In the genomic region with DNA sequence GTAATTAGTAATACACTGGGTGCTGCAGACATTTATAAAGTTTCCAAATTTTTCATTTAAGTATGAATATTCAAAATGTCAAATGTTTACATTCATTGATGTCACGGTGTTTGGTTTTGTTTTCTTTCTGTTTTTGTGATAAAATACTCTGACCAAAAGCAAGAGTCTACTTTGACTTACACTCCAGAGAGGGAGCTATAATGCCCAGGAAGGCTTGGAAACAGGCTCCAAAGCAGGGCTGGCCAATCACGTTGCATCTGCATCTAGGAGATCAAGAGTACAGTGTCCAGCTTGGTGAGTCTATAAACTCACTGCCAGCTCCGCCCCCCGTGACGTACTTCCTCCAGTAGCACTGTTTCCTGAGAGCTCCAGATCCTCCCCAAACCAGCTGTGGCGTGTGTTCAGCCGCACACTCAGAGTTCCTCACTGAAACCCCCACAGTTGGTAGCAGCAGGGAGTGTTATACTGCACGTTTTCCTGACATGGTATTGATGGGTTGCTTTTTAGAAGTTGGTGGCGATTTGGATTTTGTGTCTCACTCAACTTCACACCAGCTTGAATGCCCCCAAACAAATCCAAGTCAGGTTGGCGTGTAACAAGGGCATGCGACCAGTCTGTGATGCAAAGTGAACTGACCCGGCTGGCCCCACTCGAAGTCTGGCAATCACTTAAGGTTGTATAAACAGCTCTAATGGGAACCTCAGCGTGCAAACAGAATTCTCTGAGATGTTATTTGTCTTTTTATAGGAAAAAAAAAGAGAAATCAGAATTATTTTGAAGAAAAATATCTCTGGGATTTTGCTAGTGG, we compare ENCODE assay signal across 9 mouse cellular contexts.
A peak's percentile ranks its signal among the peaks of the same experiment; 100 is the strongest.
DNase-seq lines count a peak whose midpoint lies in the region; ATAC-seq lines count a peak whose summit lies in the region.
"Had no signal": no experiment of that assay in that cellular context is flagged by ENCODE, and none has a peak within 500 bp of the region (broad histone marks: within the 10 kb centered on the region; RNA-seq: fewer than 3 reads in every experiment).

No protein-coding gene starts in this region.

- 0 out of 2 replicates have a peak overlapping the region, but pooled peaks have one; percentile 0 for H3K4me2 ChIP-seq in liver, embryonic 12.5 days
- no peak overlapping the region; the same call in 1 of the 2 replicates for H3K4me2 ChIP-seq in stomach, embryonic 16.5 days (ENCODE audit: low read depth, low read length)
- no peak overlapping the region for H3K4me2 ChIP-seq in hindbrain, embryonic 14.5 days (replicated peaks)

- peaks cover 3% of the 10 kb centered on the region for H3K9me3 ChIP-seq in erythroblast, embryonic 14.5 days (ENCODE audit: control insufficient read depth, low read length)
- no peaks in the 10 kb centered on the region for H3K9me3 ChIP-seq in liver, embryonic 12.5 days (replicated peaks)
- H3K9me3 ChIP-seq in stomach, embryonic 16.5 days (replicated peaks; ENCODE audit: control insufficient read depth, low read length): no peaks in the 10 kb centered on the region
- H3K9me3 ChIP-seq in hindbrain, embryonic 14.5 days (ENCODE audit: control insufficient read depth, low read length): no peaks in the 10 kb centered on the region

- H3K9ac ChIP-seq in liver, embryonic 12.5 days: no peak overlapping the region
- H3K9ac ChIP-seq in stomach, embryonic 16.5 days (ENCODE audit: low read length): 0 out of 2 replicates have a peak overlapping the region, but pooled peaks have one; percentile 11
- no peak overlapping the region for H3K9ac ChIP-seq in hindbrain, embryonic 14.5 days

- H3K4me3 ChIP-seq in erythroblast, embryonic 14.5 days (replicated peaks): peak overlapping the region; percentile 19
- H3K4me3 ChIP-seq in liver, embryonic 12.5 days: no peak overlapping the region
- H3K4me3 ChIP-seq in stomach, embryonic 16.5 days (replicated peaks; ENCODE audit: low read length): no peak overlapping the region
- H3K4me3 ChIP-seq in hindbrain, embryonic 14.5 days (replicated peaks; ENCODE audit: low read length): no peak overlapping the region
- H3K4me3 ChIP-seq: myocyte had no signal

- ATAC-seq in liver, embryonic 12.5 days: peak; percentile 40; the same call in 1 of the 2 replicates
- ATAC-seq in stomach, embryonic 16.5 days (ENCODE audit: insufficient read depth, low FRiP score): peak; percentile 68; the same call in 1 of the 2 replicates
- no peak for ATAC-seq in hindbrain, embryonic 14.5 days (ENCODE audit: low FRiP score)

- H3K27me3 ChIP-seq in erythroblast, embryonic 14.5 days (ENCODE audit: control insufficient read depth): no peaks in the 10 kb centered on the region
- 0 out of 2 replicates have a peak, but pooled peaks cover 1% of the 10 kb centered on the region for H3K27me3 ChIP-seq in liver, embryonic 12.5 days (replicated peaks)
- H3K27me3 ChIP-seq in stomach, embryonic 16.5 days (ENCODE audit: control insufficient read depth, insufficient read depth, low read length): no peaks in the 10 kb centered on the region
- H3K27me3 ChIP-seq in hindbrain, embryonic 14.5 days (ENCODE audit: control insufficient read depth, insufficient read depth, low read length): no peaks in the 10 kb centered on the region

- 62% methylated on average over 14 of the region's 14 CpGs for WGBS in liver, embryonic 12.5 days (ENCODE audit: insufficient replicate concordance)
- 49% methylated on average over 14 of the region's 14 CpGs for WGBS in stomach, embryonic 16.5 days
- 81% methylated on average over 14 of the region's 14 CpGs for WGBS in hindbrain, embryonic 14.5 days

- H3K4me1 ChIP-seq in erythroblast, embryonic 14.5 days (ENCODE audit: control insufficient read depth): peaks cover 21% of the 10 kb centered on the region
- H3K4me1 ChIP-seq in liver, embryonic 12.5 days: peaks cover 11% of the 10 kb centered on the region
- peaks cover 5% of the 10 kb centered on the region; the same call in 1 of the 2 replicates for H3K4me1 ChIP-seq in stomach, embryonic 16.5 days (ENCODE audit: control insufficient read depth, insufficient read depth, low read length)
- no peaks in the 10 kb centered on the region for H3K4me1 ChIP-seq in hindbrain, embryonic 14.5 days (replicated peaks; ENCODE audit: control insufficient read depth, insufficient read depth, low read length)

- H3K36me3 ChIP-seq in erythroblast, embryonic 14.5 days (ENCODE audit: control insufficient read depth): peaks cover 53% of the 10 kb centered on the region
- peaks cover 16% of the 10 kb centered on the region for H3K36me3 ChIP-seq in liver, embryonic 12.5 days
- H3K36me3 ChIP-seq in stomach, embryonic 16.5 days (ENCODE audit: control insufficient read depth, insufficient read depth, low read length): no peaks in the 10 kb centered on the region
- H3K36me3 ChIP-seq in hindbrain, embryonic 14.5 days (replicated peaks; ENCODE audit: control insufficient read depth, insufficient read depth): peaks cover 13% of the 10 kb centered on the region

- peak; percentile 49 for DNase-seq in thymus, postnatal 0 days (ENCODE audit: low spot score)
- DNase-seq in thymus, adult 18-20 months: no peak
- DNase-seq in cerebellum, postnatal 10 days: no peak
- DNase-seq in adipocyte (ENCODE audit: low spot score): no peak
- no peak for DNase-seq in hindbrain, embryonic 14.5 days (ENCODE audit: low spot score)

- H3K27ac ChIP-seq in liver, embryonic 12.5 days: no peak overlapping the region; the same call in 1 of the 2 replicates
- H3K27ac ChIP-seq in stomach, embryonic 16.5 days (ENCODE audit: low read length): peak overlapping the region; percentile 50
- no peak overlapping the region for H3K27ac ChIP-seq in hindbrain, embryonic 14.5 days
